ENCODE assay signal across 8 mouse cellular contexts in the genomic region with DNA sequence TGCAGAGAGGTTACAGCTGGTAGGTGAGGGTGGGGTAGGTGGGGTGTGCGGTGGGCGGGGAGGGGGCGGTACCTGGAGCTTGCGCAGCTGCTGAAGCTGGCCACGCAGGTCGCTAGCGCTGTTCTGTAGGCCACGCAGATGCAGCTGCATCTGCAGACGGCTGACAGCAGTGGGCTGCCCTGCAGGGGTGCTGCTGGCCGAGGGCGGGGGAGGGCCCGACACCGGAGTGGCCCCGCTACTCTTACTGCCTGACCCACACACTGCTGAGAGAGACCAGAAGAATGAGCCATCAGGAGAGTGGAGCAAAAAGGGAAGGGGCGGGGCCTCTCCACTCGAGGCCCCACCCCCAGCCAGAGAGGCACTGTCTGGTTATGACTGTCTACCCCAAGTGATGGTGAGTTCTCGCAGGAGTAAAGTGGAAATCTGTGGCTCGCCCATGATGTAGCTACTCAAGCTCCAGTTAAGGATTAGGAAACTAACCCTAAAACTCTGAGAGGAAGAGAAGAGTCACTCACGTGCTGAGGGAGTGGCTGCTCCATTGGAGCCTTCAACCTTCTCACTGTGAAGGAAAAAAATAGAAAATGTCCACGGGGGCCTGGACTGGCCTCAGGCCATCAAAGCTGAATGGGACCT. TPM values are rescaled to one million over a fixed set of nuclear protein-coding genes. Genes with fewer than 3 reads are reported as not detected.
DNase-seq lines count a peak whose midpoint lies in the region; ATAC-seq lines count a peak whose summit lies in the region.

No protein-coding gene starts in this region.

- no peak overlapping the region for H3K27ac ChIP-seq in heart, embryonic 10.5 days
- H3K27ac ChIP-seq in embryonic facial prominence, embryonic 10.5 days (replicated peaks) = no peak overlapping the region
- no peak overlapping the region for H3K27ac ChIP-seq in liver, embryonic 12.5 days
- H3K27ac ChIP-seq in stomach, embryonic 14.5 days (ENCODE audit: low read length) = no peak overlapping the region

- H3K4me3 ChIP-seq in heart, embryonic 10.5 days = peak overlapping the region; percentile 43
- peak overlapping the region; percentile 55 for H3K4me3 ChIP-seq in embryonic facial prominence, embryonic 10.5 days
- H3K4me3 ChIP-seq in liver, embryonic 12.5 days = peak overlapping the region; percentile 33
- H3K4me3 ChIP-seq in stomach, embryonic 14.5 days (ENCODE audit: low read depth, low read length) = peak overlapping the region; percentile 13; the same call in 1 of the 2 replicates

- DNase-seq in heart, embryonic 10.5 days (ENCODE audit: low spot score) = no peak
- no peak for DNase-seq in heart, postnatal 25 days (ENCODE audit: low spot score)
- peak; percentile 51 for DNase-seq in embryonic facial prominence, embryonic 10.5 days (ENCODE audit: low spot score)
- no peak for DNase-seq in right cerebral cortex, postnatal 10 days (ENCODE audit: low spot score in 2 of 2)
- DNase-seq in adrenal gland, adult 18-20 months (ENCODE audit: low spot score in 2 of 2) = no peak

- no peak overlapping the region for H3K9ac ChIP-seq in liver, embryonic 12.5 days
- no peak overlapping the region for H3K9ac ChIP-seq in stomach, embryonic 14.5 days (replicated peaks; ENCODE audit: low read depth, low read length)

- ATAC-seq in CD4-positive, CD25-positive, alpha-beta regulatory T cell, adult 4 months = peak; percentile 69
- peak; percentile 40 for ATAC-seq in liver, embryonic 12.5 days
- peak; percentile 51 for ATAC-seq in stomach, embryonic 14.5 days (ENCODE audit: insufficient number of reproducible peaks, insufficient read depth, low FRiP score, low read depth)

- peak overlapping the region; percentile 88 for H3K4me2 ChIP-seq in liver, embryonic 12.5 days
- peak overlapping the region; percentile 37 for H3K4me2 ChIP-seq in stomach, embryonic 14.5 days (replicated peaks; ENCODE audit: low read depth, low read length)

- no peaks in the 10 kb centered on the region for H3K36me3 ChIP-seq in heart, embryonic 10.5 days
- H3K36me3 ChIP-seq in embryonic facial prominence, embryonic 10.5 days (replicated peaks) = no peaks in the 10 kb centered on the region
- H3K36me3 ChIP-seq in liver, embryonic 12.5 days = no peaks in the 10 kb centered on the region
- H3K36me3 ChIP-seq in stomach, embryonic 14.5 days (ENCODE audit: control insufficient read depth, insufficient read depth, low read length) = no peaks in the 10 kb centered on the region

- 5% methylated on average over 20 of the region's 20 CpGs for WGBS in heart, embryonic 10.5 days
- whole genome bisulfite sequencing in embryonic facial prominence, embryonic 10.5 days = 4% methylated on average over 20 of the region's 20 CpGs
- WGBS in liver, embryonic 12.5 days (ENCODE audit: insufficient replicate concordance) = 3% methylated on average over 20 of the region's 20 CpGs
- 4% methylated on average over 20 of the region's 20 CpGs for WGBS in stomach, embryonic 14.5 days

- H3K4me1 ChIP-seq in heart, embryonic 10.5 days = peaks cover 46% of the 10 kb centered on the region
- H3K4me1 ChIP-seq in embryonic facial prominence, embryonic 10.5 days = peaks cover 64% of the 10 kb centered on the region
- H3K4me1 ChIP-seq in liver, embryonic 12.5 days = peaks cover 40% of the 10 kb centered on the region
- peaks cover 25% of the 10 kb centered on the region for H3K4me1 ChIP-seq in stomach, embryonic 14.5 days (ENCODE audit: control insufficient read depth, insufficient read depth, low read length)

- peaks cover 88% of the 10 kb centered on the region for H3K27me3 ChIP-seq in heart, embryonic 10.5 days (ENCODE audit: insufficient read depth, poor library complexity, severe bottlenecking)
- peaks cover 84% of the 10 kb centered on the region for H3K27me3 ChIP-seq in embryonic facial prominence, embryonic 10.5 days (replicated peaks; ENCODE audit: low read depth, poor library complexity, severe bottlenecking)
- peaks cover 99% of the 10 kb centered on the region for H3K27me3 ChIP-seq in liver, embryonic 12.5 days (replicated peaks)
- H3K27me3 ChIP-seq in stomach, embryonic 14.5 days (ENCODE audit: control insufficient read depth, insufficient read depth, low read length) = peaks cover 58% of the 10 kb centered on the region

- no peaks in the 10 kb centered on the region for H3K9me3 ChIP-seq in heart, embryonic 10.5 days
- H3K9me3 ChIP-seq in embryonic facial prominence, embryonic 10.5 days = no peaks in the 10 kb centered on the region
- H3K9me3 ChIP-seq in liver, embryonic 12.5 days (replicated peaks) = no peaks in the 10 kb centered on the region
- no peaks in the 10 kb centered on the region for H3K9me3 ChIP-seq in stomach, embryonic 14.5 days (ENCODE audit: control insufficient read depth, low read depth, low read length)

- intact Hi-C loops in heart, postnatal 25 days (cut with DNase I) = loop anchor here (2.0 to 5.0 kb wide), 2 partner anchors 24 to 44 kb away; a partner anchor contains a TSS

RNA-seq across cellular contexts. Expression of a gene that starts 32.9 kb away (rescaled TPM):
- 1.3 TPM in 2 replicates for polyA plus RNA-seq in heart, embryonic 10.5 days (2016; fragmentation: Nextera tagmentation; extraction: Ambion mirVana)
- not detected for total RNA-seq in heart, postnatal 25 days (2021)
- polyA plus RNA-seq in CD4-positive, CD25-positive, alpha-beta regulatory T cell, adult 4 months (2017; shearing (Covaris generic)) = not detected
- polyA plus RNA-seq in embryonic facial prominence, embryonic 10.5 days (2016; fragmentation: Nextera tagmentation; extraction: Ambion mirVana) = 0.35 and 0.54 TPM in 2 replicates
- polyA plus RNA-seq in liver, embryonic 12.5 days (2016; fragmentation: Nextera tagmentation; extraction: Ambion mirVana) = 1.3 and 1.4 TPM in 2 replicates
- 0.35 TPM in 1 of 2 replicates, not detected in the other for polyA plus RNA-seq in stomach, embryonic 14.5 days (2014; fragmentation: Nextera tagmentation; extraction: Ambion mirVana)
- under 1 TPM; 0.19 to 0.20 TPM for total RNA-seq in adrenal gland, adult 18-20 months (2021)

RNA-seq across cellular contexts. Expression of a gene that starts 42.9 kb away (rescaled TPM):
- 0.05 and 0.14 TPM in 2 replicates for polyA plus RNA-seq in heart, embryonic 10.5 days (2016; fragmentation: Nextera tagmentation; extraction: Ambion mirVana)
- total RNA-seq in heart, postnatal 25 days (2021) = under 1 TPM; 0.20 to 0.47 TPM
- not detected for polyA plus RNA-seq in CD4-positive, CD25-positive, alpha-beta regulatory T cell, adult 4 months (2017; shearing (Covaris generic))
- 0.72 and 0.80 TPM in 2 replicates for polyA plus RNA-seq in embryonic facial prominence, embryonic 10.5 days (2016; fragmentation: Nextera tagmentation; extraction: Ambion mirVana)
- 0.01 and 0.10 TPM in 2 replicates for polyA plus RNA-seq in liver, embryonic 12.5 days (2016; fragmentation: Nextera tagmentation; extraction: Ambion mirVana)
- 0.49 and 0.64 TPM in 2 replicates for polyA plus RNA-seq in stomach, embryonic 14.5 days (2014; fragmentation: Nextera tagmentation; extraction: Ambion mirVana)
- total RNA-seq in adrenal gland, adult 18-20 months (2021) = 10 to 100 TPM; 11.4 to 12.3 TPM
